Mouse (Mus musculus) intestine, embryonic 15.5 days (tissue): ENCODE results near the gene 1110017D15Rik. TPM values are rescaled to one million over a fixed set of nuclear protein-coding genes. Genes with fewer than 3 reads are reported as not detected.

Experiments used
- polyA plus RNA-seq: library from polyadenylated mRNA; unstranded; fragments of >200 nt; fragmentation: Nextera tagmentation; extraction: Ambion mirVana; gene quantifications from 2 replicates; pipeline ENCODE4 v1.2.1, GENCODE M21; 2015

1110017D15Rik gene
- polyA plus RNA-seq, 1 experiment from 2014 or later = 0.55 TPM

Other genes with a start within 250 kb of the 1110017D15Rik start
- gene Ubap2, start 242.2 kb downstream of the 1110017D15Rik start, polyA plus RNA-seq = 50.1 and 52.2 TPM in 2 replicates
- gene Dcaf12, start 202.4 kb downstream of the 1110017D15Rik start, polyA plus RNA-seq = 51.6 and 55.0 TPM in 2 replicates
- gene Ubap1, start 168.3 kb downstream of the 1110017D15Rik start, polyA plus RNA-seq = 50.0 and 56.5 TPM in 2 replicates
- gene Kif24, start 52.4 kb downstream of the 1110017D15Rik start, polyA plus RNA-seq = 5.2 and 6.8 TPM in 2 replicates
- 61.4 and 62.3 TPM in 2 replicates for gene Nudt2, start 52.2 kb downstream of the 1110017D15Rik start, polyA plus RNA-seq
- 8.1 and 9.4 TPM in 2 replicates for gene AI464131, start 14.3 kb downstream of the 1110017D15Rik start, polyA plus RNA-seq
- 2.3 TPM in 2 replicates for gene Fam219a, start 52.2 kb upstream of the 1110017D15Rik start, polyA plus RNA-seq
- gene Dnaic1, start 52.4 kb upstream of the 1110017D15Rik start, polyA plus RNA-seq = 5.6 and 5.8 TPM in 2 replicates
- gene Enho, start 123.0 kb upstream of the 1110017D15Rik start, polyA plus RNA-seq = 10.8 and 11.2 TPM in 2 replicates
- gene Cntfr, start 179.8 kb upstream of the 1110017D15Rik start, polyA plus RNA-seq = 5.1 and 6.4 TPM in 2 replicates
- gene Il11ra1, start 182.7 kb upstream of the 1110017D15Rik start, polyA plus RNA-seq = 127 and 129 TPM in 2 replicates
- 58.8 and 65.0 TPM in 2 replicates for gene Rpp25l, start 196.2 kb upstream of the 1110017D15Rik start, polyA plus RNA-seq
- 122 and 131 TPM in 2 replicates for gene Dctn3, start 205.8 kb upstream of the 1110017D15Rik start, polyA plus RNA-seq
- gene Arid3c, start 213.8 kb upstream of the 1110017D15Rik start, polyA plus RNA-seq = not detected in 2 replicates
- gene Galt, start 237.9 kb upstream of the 1110017D15Rik start, polyA plus RNA-seq = 64.8 and 70.9 TPM in 2 replicates
- gene Sigmar1, start 238.8 kb upstream of the 1110017D15Rik start, polyA plus RNA-seq = 94.7 and 108 TPM in 2 replicates